Mouse (Mus musculus): ENCODE results near the gene Tspyl4. TPM values are rescaled to one million over a fixed set of nuclear protein-coding genes. Genes with fewer than 3 reads are reported as not detected.
A peak's percentile ranks its signal among the peaks of the same experiment; 100 is the strongest.
"Not testable (repeated sequence)": the region's sequence is repeated elsewhere in the genome, so short reads cannot be mapped to it uniquely, and the experiment has no call there.

Gene Tspyl4
- total RNA-seq (2021), result 10 to 100 TPM; 17.2 to 19.0 TPM
- long read RNA-seq, experiment 1, transcript Tspyl4-201 (1 exons, 3,879 nt), result major isoform, 19 of 21 reads
- long read RNA-seq, experiment 1, partial matches to known transcripts, result 0 of 21 reads
- long read RNA-seq, experiment 1, other reads (novel, unspliced or antisense), result 2 of 21 reads
- long read RNA-seq, experiment 2, transcript Tspyl4-201 (1 exons, 3,879 nt), result major isoform, 8 of 8 reads
- long read RNA-seq, experiment 2, partial matches to known transcripts, result 0 of 8 reads
- long read RNA-seq, experiment 2, other reads (novel, unspliced or antisense), result 0 of 8 reads

GRCm38 (mm10) chr10:34297299-34297979, at the start of gene Tspyl4:
TSS of gene Tspyl4 (plus strand) at chr10:34297442.
- DNase-seq (ENCODE audit: low spot score in 2 of 2), result peak; percentile 87

GRCm38 (mm10) chr10:34247757-34248156, 49.5 kb upstream of the Tspyl4 start:
- DNase-seq (ENCODE audit: low spot score in 2 of 2), result no peak

DNA sequence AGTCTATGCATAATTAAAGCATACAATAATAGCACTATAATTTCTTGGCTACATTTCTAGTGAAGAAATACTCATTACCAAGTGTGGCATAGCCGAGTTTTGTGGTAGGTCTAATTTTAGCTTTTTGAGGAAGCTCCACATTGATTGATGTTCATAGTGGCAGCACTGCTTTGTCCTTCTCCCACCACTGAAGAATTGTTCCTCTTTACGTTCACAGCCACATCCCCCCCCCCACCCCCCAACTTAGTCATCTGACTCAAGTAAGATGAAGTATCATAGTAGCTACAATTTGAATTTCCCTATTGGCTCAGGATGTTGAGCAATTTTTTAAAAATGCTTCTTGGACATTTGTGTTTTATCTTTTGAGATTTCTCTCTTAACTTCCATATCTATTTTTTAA, 47.6 kb upstream of the Tspyl4 start:
- DNase-seq (ENCODE audit: low spot score in 2 of 2), result no peak

DNA sequence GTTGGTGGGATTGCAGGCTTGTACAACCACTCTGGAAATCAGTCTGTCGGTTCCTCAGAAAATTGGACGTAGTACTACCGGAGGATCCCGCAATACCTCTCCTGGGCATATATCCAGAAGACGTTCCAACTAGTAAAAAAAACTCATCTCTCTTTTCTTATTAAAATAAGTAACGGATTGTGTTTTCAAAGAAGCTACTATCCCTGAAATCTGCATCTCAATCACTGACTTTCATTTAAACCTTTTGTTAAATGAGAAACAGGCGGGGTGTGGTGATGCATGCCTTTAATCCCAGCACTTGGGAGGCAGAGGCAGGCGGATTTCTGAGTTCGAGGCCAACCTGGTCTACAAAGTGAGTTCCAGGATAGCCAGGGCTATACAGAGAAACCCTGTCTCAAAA, 44.4 kb upstream of the Tspyl4 start:
- DNase-seq (ENCODE audit: low spot score in 2 of 2), result not testable (repeated sequence)

GRCm38 (mm10) chr10:34265106-34265505, 32.1 kb upstream of the Tspyl4 start:
- no peak for DNase-seq (ENCODE audit: low spot score in 2 of 2)

DNA sequence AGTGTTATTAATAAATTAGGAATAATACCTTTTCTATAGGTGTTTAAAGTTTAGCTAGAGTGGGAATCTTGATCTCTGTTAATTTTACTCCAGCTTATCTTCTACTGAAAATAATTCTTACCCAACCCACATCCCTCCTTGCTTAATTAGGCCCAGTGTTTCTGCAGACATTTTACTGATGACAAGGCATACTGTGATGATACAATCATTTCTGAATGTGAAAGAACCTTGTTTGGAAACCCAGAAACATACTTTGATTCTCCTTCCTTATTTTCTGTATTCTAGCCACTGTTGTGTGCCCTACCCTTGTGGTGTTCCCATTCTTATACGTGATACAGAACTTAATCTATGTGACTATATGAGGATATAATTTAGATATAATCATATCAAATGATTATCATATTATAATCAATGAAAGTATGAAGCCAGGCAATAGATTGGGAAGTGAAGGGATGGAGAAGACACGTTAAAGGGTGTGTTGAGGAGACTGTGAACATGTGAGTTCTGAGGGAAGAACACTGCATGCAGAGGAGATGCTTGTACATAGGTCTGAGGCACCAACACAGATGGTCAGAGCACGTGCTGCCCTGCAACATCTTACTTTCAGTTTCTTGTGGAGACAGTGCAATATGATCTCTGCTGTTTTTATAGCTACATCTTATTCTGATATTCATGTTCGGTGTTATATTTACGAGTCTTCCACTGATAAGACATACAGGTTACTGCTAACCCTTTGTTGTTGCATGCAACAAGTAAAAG, 29.8 kb upstream of the Tspyl4 start:
- no peak for DNase-seq (ENCODE audit: low spot score in 2 of 2)

GRCm38 (mm10) chr10:34271681-34272080, 25.6 kb upstream of the Tspyl4 start:
- DNase-seq (ENCODE audit: low spot score in 2 of 2), result no peak

- no peak for DNase-seq (ENCODE audit: low spot score in 2 of 2)
Observed at GRCm38 (mm10) chr10:34280591-34281175, 16.6 kb upstream of the Tspyl4 start.

DNA sequence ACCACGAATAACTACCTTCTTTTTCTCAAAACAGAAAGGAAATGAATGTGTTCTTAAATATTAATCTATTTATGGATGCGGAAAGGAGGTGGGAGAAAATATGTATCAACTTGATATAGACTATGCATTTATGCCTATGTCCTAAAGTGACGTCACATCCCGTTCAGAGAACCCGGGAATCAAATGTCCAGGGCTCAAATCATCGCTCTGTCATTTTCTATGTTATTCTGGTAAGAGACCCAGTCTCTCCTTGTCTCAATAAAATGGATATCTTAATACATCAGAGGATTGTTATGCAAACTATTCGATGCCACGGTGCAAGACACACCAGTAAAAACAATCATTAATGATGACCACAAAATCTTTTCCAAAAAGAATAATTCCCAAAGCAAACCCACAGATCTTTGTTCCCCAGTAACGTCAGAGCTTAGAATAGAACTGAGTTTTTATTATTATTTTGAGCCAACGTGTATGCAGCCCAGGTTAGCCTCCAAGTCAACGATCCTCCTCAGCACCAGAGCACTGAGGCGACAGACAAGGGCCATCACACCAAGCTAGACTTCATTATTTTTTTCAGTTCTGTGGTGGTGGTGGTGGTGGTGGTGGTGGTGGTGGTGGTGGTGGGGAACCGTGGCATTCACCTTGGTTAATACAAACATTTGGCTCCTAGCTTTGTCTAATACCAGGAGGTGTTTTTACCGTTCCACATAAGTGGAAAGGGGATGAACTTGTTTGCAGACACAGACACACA, 15.9 kb upstream of the Tspyl4 start:
- no peak for DNase-seq (ENCODE audit: low spot score in 2 of 2)

DNA sequence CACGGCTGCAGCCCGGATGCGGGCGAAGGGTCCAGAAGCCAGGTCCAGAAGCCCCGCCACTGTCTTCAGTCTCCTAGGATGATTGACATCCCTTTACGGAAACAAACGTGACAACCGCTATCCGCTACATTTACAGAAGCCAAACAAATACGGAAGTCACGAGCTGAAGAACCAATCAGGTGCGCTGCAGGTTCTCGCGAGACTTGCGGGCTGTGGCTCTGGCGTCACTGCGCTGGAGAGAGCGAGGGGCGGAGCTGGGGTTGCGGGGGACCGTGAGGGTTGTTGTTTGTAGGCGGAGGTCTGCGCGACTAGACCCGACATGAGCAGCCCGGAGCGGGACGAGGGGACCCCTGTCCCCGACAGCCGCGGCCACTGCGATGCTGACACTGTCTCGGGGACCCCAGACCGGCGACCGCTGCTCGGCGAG, 15.3 kb upstream of the Tspyl4 start, which contains the start of gene Tspyl1:
Tspyl1 (plus strand) TSS at position 229 of the 427 bp plus-strand sequence.
- DNase-seq (ENCODE audit: low spot score in 2 of 2), result peak; percentile 96 to 98

DNA sequence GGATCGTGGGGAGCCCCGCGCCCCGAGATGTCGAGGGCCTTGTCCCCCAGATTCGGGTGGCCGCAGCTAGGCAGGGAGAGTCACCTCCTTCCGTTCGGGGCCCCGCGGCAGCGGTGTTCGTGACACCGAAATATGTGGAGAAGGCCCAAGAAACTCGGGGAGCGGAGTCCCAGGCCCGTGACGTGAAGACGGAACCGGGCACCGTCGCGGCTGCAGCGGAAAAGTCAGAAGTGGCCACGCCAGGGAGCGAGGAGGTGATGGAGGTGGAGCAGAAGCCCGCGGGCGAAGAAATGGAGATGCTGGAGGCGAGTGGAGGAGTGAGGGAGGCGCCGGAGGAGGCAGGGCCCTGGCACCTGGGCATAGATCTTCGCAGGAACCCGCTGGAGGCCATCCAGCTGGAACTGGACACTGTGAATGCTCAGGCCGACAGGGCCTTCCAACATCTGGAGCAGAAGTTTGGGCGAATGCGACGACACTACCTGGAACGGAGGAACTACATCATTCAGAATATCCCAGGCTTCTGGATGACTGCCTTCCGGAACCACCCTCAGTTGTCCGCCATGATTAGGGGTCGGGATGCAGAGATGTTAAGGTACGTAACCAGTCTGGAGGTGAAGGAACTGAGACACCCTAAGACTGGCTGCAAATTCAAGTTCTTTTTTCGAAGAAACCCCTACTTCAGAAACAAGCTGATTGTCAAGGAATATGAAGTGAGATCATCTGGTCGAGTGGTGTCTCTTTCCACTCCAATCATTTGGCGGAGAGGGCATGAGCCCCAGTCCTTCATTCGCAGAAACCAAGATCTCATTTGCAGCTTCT, 14.6 kb upstream of the Tspyl4 start:
- DNase-seq (ENCODE audit: low spot score in 2 of 2), result no peak

GRCm38 (mm10) chr10:34296911-34297298, 337 bp upstream of the Tspyl4 start:
- no peak for DNase-seq (ENCODE audit: low spot score in 2 of 2)

DNA sequence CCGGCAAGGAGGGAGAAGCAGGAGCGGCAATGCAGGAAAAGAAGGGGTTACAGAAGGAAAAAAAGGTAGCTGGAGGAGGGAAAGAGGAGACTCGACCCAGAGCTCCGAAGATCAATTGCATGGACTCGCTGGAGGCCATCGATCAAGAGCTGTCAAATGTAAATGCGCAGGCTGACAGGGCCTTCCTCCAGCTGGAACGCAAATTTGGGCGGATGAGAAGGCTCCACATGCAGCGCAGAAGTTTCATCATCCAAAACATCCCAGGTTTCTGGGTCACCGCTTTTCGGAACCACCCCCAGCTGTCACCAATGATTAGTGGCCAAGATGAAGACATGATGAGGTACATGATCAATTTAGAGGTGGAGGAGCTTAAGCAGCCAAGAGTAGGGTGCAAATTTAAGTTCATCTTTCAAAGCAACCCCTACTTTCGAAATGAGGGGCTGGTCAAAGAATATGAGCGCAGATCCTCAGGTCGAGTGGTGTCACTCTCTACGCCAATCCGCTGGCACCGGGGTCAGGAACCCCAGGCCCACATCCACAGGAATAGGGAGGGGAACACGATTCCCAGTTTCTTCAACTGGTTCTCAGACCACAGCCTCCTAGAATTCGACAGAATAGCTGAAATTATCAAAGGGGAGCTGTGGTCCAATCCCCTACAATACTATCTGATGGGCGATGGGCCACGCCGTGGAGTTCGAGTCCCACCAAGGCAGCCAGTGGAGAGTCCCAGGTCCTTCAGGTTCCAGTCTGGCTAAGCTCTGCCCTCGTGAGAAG, 925 bp downstream of the Tspyl4 start:
- DNase-seq (ENCODE audit: low spot score in 2 of 2), result no peak

- DNase-seq (ENCODE audit: low spot score in 2 of 2), result no peak
Observed at GRCm38 (mm10) chr10:34300368-34300767, 3.1 kb downstream of the Tspyl4 start.

DNA sequence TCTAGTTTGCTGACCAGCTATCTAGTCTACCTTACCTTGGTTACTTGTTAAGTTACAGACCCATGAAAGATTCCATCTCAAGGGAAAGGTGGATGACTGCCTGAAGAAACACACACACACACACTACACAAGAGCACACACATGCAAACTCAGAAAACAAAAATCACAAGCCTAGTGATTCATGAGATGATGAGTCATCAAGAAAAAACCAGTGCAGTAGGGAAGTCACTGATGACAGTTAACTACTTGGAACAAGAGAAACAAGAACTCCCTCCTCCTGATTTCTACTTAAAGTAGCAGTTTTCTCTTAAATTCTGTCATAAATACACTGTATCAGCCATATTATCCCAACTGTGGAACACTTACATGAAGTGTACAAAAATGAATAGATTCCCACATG, 9.8 kb downstream of the Tspyl4 start:
- DNase-seq (ENCODE audit: low spot score in 2 of 2), result no peak

DNA sequence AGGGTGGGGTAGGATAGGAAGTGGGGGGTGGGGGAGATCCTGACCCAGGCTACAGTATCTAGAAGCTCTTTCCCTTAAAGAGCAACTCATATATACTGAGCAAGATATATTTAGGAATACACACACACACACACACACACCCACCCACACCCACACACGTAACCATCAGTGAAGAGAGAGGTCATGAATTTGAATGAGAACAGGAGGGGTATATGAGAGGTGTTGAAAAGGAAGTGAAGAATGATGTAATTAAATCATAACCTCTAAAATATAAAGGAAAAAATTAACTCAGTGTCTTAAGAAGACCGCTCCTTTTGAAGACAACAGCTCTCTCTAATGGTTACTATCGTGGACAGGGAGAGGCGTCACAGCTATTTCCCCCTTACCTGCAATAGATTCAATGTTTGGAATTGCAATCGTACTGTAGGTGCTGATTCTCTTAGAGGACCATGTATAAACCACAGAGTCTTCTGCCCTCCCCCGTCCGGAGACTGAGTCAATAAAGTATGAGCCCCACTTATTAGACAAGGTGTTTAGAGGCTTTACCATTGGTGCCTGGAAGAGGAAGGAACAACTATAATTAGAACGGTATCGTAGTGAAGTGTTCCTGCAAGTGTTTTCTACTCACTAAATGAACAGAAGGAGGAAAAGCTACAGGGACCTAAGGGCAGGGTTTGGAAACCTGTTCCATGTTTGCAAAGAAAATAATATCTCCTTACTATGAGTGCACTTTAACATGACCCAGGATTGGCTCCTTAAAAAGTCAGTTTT, 12.9 kb downstream of the Tspyl4 start:
- no peak for DNase-seq (ENCODE audit: low spot score in 2 of 2)

GRCm38 (mm10) chr10:34312536-34312935, 15.3 kb downstream of the Tspyl4 start:
- no peak for DNase-seq (ENCODE audit: low spot score in 2 of 2)

- DNase-seq (ENCODE audit: low spot score in 2 of 2), result no peak
Observed at GRCm38 (mm10) chr10:34316571-34317216, 19.5 kb downstream of the Tspyl4 start.

Data from adrenal gland, adult 18-20 months (tissue).